Mouse (Mus musculus) embryonic facial prominence, embryonic 11.5 days (tissue): ENCODE measurements around the gene Nudt15. TPM values are rescaled to one million over a fixed set of nuclear protein-coding genes. Genes with fewer than 3 reads are reported as not detected.
A peak's percentile ranks its signal among the peaks of the same experiment; 100 is the strongest.

Source experiments
- ATAC-seq: fragments of 200-750 bp; cut with Nextera tagmentation; replicated peaks from 2 replicates; pipeline ENCODE4 v1.8.0; 2017; ENCODE audit warnings: low read depth; ENCODE audit not compliant: insufficient number of reproducible peaks, low FRiP score, low TSS enrichment
- DNase-seq: peaks from one replicate; pipeline ENCODE4 v3.0.0-alpha.2; 2015; ENCODE audit warnings: low spot score
- H3K27ac ChIP-seq: fragments of 300-500 bp; sonication (generic); replicated peaks from 2 replicates; pipeline ENCODE4 v1.5.1; 2014; ENCODE audit warnings: mild to moderate bottlenecking, low read depth, low read length, control low read depth
- H3K27me3 ChIP-seq: fragments of 300-500 bp; sonication (generic); 2 replicates; pipeline ENCODE4 v1.6.1; 2014; ENCODE audit warnings: mild to moderate bottlenecking, low read length, moderate library complexity, mixed read lengths; ENCODE audit not compliant: control insufficient read depth, insufficient read depth
- H3K36me3 ChIP-seq: fragments of 300-500 bp; sonication (generic); replicated peaks from 2 replicates; pipeline ENCODE4 v1.6.1; 2014; ENCODE audit warnings: low read depth, mild to moderate bottlenecking, low read length, moderate library complexity, mixed read lengths; ENCODE audit not compliant: control insufficient read depth, insufficient read depth
- H3K4me1 ChIP-seq: fragments of 300-500 bp; sonication (generic); 2 replicates; pipeline ENCODE4 v1.6.1; 2014; ENCODE audit warnings: low read length, mixed read lengths; ENCODE audit not compliant: control insufficient read depth, insufficient read depth
- H3K4me2 ChIP-seq: fragments of 300-500 bp; sonication (generic); 2 replicates; pipeline ENCODE4 v1.6.1; 2014; ENCODE audit warnings: low read depth, mild to moderate bottlenecking, control low read depth, low read length, moderate library complexity
- H3K4me3 ChIP-seq: fragments of 300-500 bp; sonication (generic); 2 replicates; pipeline ENCODE4 v1.5.1; 2014; ENCODE audit warnings: low read depth, low read length, control low read depth
- H3K9ac ChIP-seq: fragments of 300-500 bp; sonication (generic); replicated peaks from 2 replicates; pipeline ENCODE4 v1.6.1; 2014; ENCODE audit warnings: mild to moderate bottlenecking, control low read depth, low read length
- H3K9me3 ChIP-seq: fragments of 300-500 bp; sonication (generic); replicated peaks from 2 replicates; pipeline ENCODE4 v1.6.1; 2016; ENCODE audit warnings: mild to moderate bottlenecking, low read length, inconsistent platforms, mixed read lengths; ENCODE audit not compliant: control insufficient read depth
- WGBS: fragments of 180-500 bp; shearing (Covaris S2); extraction: QIAGEN DNeasy Blood & Tissue Kit; methylation state at CpG from one replicate; pipeline ENCODE4 v1.1.7; 2014; 5-methylcytosine and 5-hydroxymethylcytosine counted together
- polyA plus RNA-seq: library from polyadenylated mRNA; unstranded; fragments of >200 nt; fragmentation: Nextera tagmentation; extraction: Ambion mirVana; gene quantifications from 2 replicates; pipeline ENCODE4 v1.2.1, GENCODE M21; 2014

The Nudt15 gene
- polyA plus RNA-seq, 1 experiment from 2014 or later: 10.0 TPM

- no peaks in the 10 kb centered on the region for H3K36me3 ChIP-seq
- H3K4me1 ChIP-seq: no peaks in the 10 kb centered on the region
- H3K4me3 ChIP-seq: no peak overlapping the region
- H3K9ac ChIP-seq: no peak overlapping the region
- no peak overlapping the region for H3K27ac ChIP-seq
- no peak for DNase-seq
- 57% methylated on average over 8 of the region's 8 CpGs for WGBS
- H3K4me2 ChIP-seq: no peak overlapping the region
- H3K27me3 ChIP-seq: no peaks in the 10 kb centered on the region
- no peak for ATAC-seq
- no peaks in the 10 kb centered on the region for H3K9me3 ChIP-seq
Measured at GRCm38 (mm10) chr14:73506283-73506682, 41.8 kb downstream of the Nudt15 start.

GRCm38 (mm10) chr14:73503237-73503933, 44.7 kb downstream of the Nudt15 start:
- Histone ChIP-seq H3K27me3 (no peaks in the 10 kb centered on the region), H3K27ac (no peak overlapping the region), H3K4me1 (no peaks in the 10 kb centered on the region), H3K4me2 (no peak overlapping the region), H3K9me3 (no peaks in the 10 kb centered on the region), H3K4me3 (no peak overlapping the region), H3K36me3 (no peaks in the 10 kb centered on the region), H3K9ac (no peak overlapping the region)
- no peak for DNase-seq
- no peak for ATAC-seq
- WGBS: 59% methylated on average over 13 of the region's 13 CpGs

GRCm38 (mm10) chr14:73502591-73503184, 45.4 kb downstream of the Nudt15 start:
- DNase-seq (peak; percentile 41), ATAC-seq (no peak; the same call in 1 of the 2 replicates)
- no peaks in the 10 kb centered on the region for H3K27me3 ChIP-seq
- no peak overlapping the region for H3K4me3 ChIP-seq
- no peak overlapping the region for H3K27ac ChIP-seq
- H3K9me3 ChIP-seq: no peaks in the 10 kb centered on the region
- H3K9ac ChIP-seq: no peak overlapping the region
- no peaks in the 10 kb centered on the region for H3K36me3 ChIP-seq
- 36% methylated on average over 7 of the region's 7 CpGs for WGBS
- H3K4me1 ChIP-seq: no peaks in the 10 kb centered on the region
- H3K4me2 ChIP-seq: no peak overlapping the region

- Histone ChIP-seq H3K27me3 (no peaks in the 10 kb centered on the region), H3K27ac (no peak overlapping the region), H3K9ac (no peak overlapping the region), H3K4me3 (no peak overlapping the region), H3K4me1 (no peaks in the 10 kb centered on the region), H3K4me2 (no peak overlapping the region), H3K36me3 (no peaks in the 10 kb centered on the region), H3K9me3 (no peaks in the 10 kb centered on the region)
- DNase-seq: no peak
- no peak for ATAC-seq
- 81% methylated on average over 6 of the region's 6 CpGs for WGBS
Measured at GRCm38 (mm10) chr14:73501721-73502120, 46.3 kb downstream of the Nudt15 start.

GRCm38 (mm10) chr14:73501283-73501682, 46.8 kb downstream of the Nudt15 start:
- no peak overlapping the region for H3K4me2 ChIP-seq
- no peak overlapping the region for H3K9ac ChIP-seq
- DNase-seq (no peak), ATAC-seq (no peak)
- WGBS: 89% methylated on average over 9 of the region's 9 CpGs
- no peak overlapping the region for H3K4me3 ChIP-seq
- no peaks in the 10 kb centered on the region for H3K27me3 ChIP-seq
- H3K27ac ChIP-seq: no peak overlapping the region
- no peaks in the 10 kb centered on the region for H3K9me3 ChIP-seq
- H3K4me1 ChIP-seq: no peaks in the 10 kb centered on the region
- H3K36me3 ChIP-seq: no peaks in the 10 kb centered on the region

- Histone ChIP-seq H3K9ac (no peak overlapping the region), H3K27me3 (no peaks in the 10 kb centered on the region), H3K4me3 (no peak overlapping the region), H3K4me1 (no peaks in the 10 kb centered on the region), H3K4me2 (no peak overlapping the region), H3K27ac (no peak overlapping the region), H3K36me3 (no peaks in the 10 kb centered on the region), H3K9me3 (no peaks in the 10 kb centered on the region)
- DNase-seq: no peak
- no peak for ATAC-seq
- 69% methylated on average over 7 of the region's 7 CpGs for WGBS
Measured at GRCm38 (mm10) chr14:73495753-73496152, 52.3 kb downstream of the Nudt15 start.

- DNase-seq: no peak
- Histone ChIP-seq H3K36me3 (no peaks in the 10 kb centered on the region), H3K27ac (no peak overlapping the region), H3K27me3 (no peaks in the 10 kb centered on the region), H3K9ac (no peak overlapping the region), H3K9me3 (no peaks in the 10 kb centered on the region), H3K4me1 (no peaks in the 10 kb centered on the region), H3K4me3 (no peak overlapping the region), H3K4me2 (no peak overlapping the region)
- 77% methylated on average over 6 of the region's 6 CpGs for WGBS
- ATAC-seq: no peak
Measured at GRCm38 (mm10) chr14:73494122-73494521, 53.9 kb downstream of the Nudt15 start.

- 89% methylated on average over 6 of the region's 6 CpGs for WGBS
- H3K36me3 ChIP-seq: no peaks in the 10 kb centered on the region
- H3K4me1 ChIP-seq: no peaks in the 10 kb centered on the region
- no peak overlapping the region for H3K27ac ChIP-seq
- H3K9me3 ChIP-seq: no peaks in the 10 kb centered on the region
- H3K27me3 ChIP-seq: no peaks in the 10 kb centered on the region
- H3K4me2 ChIP-seq: no peak overlapping the region
- no peak for DNase-seq
- no peak overlapping the region for H3K4me3 ChIP-seq
- no peak for ATAC-seq
- H3K9ac ChIP-seq: no peak overlapping the region
Measured at GRCm38 (mm10) chr14:73493356-73493755, 54.7 kb downstream of the Nudt15 start.
